Mouse (Mus musculus): ENCODE results near the gene Hoxa7.

DNA sequence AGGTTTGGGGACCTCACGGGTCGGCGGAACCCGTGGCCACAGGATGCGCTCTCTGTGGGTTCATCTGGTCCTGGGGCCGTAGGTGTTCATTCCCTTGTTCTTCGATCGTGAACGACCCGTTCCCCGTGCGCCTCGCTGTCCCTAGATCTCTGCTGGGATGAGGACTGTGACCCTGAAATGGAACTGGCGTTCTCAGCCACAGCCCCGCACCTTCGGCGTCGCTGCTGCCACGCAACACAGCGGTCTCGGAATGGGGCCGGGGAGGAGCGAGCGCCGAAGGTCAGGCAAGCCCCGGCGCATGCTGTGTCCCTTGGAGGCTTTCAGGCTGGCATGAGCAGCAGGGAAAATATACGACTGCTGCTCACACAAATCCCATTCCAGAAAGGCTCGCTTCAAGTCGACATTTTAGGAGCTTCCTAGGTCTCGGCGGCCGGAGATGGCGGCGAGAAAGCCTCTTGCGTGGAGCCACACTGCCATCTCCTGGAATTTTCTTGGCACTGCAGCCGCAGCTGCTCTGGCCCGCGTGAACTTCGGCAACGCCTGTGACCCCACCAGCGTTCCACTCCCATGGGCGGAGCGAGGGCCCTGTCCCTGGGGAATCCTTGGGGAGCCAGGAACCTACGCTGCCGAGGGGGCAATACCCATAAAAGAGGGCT, at the start of gene Hoxa7:
- TF ChIP-seq CTCF (IDR thresholded peaks at IDR 0.05; ENCODE audit: low read depth, low read length), result peak; percentile 65
- no peak for TF ChIP-seq POLR2A (IDR thresholded peaks at IDR 0.05; ENCODE audit: borderline replicate concordance, low read depth, low read length)
